Mouse (Mus musculus): ENCODE data around the gene Ptk6. TPM values are rescaled to one million over a fixed set of nuclear protein-coding genes. Genes with fewer than 3 reads are reported as not detected.
"Not testable (repeated sequence)": the region's sequence is repeated elsewhere in the genome, so short reads cannot be mapped to it uniquely, and the experiment has no call there.

Gene Ptk6
- total RNA-seq, 4 experiments from 2014 or later = not detected

DNA sequence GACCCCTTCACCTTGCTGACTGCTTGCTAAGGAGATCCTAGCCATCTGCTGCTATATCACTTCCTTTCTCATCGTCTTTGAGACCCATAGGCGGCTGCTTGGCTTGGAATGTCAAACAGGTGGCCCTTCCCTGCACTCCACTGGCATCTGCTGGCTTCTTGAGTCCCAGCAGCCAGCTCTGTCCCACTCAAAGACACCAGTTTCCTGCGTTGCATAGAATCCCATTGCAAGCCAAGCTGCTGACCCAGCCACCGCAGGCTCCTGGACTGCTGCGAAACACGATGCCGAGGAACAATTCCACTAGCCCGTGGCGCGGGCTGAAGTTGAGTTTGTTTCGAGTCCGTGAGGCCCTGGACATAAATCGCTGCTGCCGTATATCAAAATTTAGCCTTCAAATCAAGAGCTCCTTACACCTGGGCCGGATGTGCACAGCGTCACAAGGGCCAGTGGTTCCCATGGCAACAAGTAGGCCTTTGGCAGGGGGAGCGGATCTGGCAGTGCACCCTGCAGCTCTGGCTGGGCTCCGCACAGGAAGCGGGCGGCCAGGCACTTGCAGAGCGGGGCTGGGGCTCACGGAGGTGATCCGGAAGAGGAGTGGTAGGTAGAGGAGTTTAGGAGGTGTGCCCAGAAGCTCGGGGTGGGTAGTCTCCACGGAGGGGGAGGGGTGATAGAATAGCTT, 17.1 kb upstream of the Ptk6 start, which contains the start of gene Fndc11:
Fndc11 (plus strand) TSS at position 476 of the 679 bp plus-strand sequence.
- DNase-seq (ENCODE audit: low spot score in 2 of 2) = peak; percentile 39 to 44

DNA sequence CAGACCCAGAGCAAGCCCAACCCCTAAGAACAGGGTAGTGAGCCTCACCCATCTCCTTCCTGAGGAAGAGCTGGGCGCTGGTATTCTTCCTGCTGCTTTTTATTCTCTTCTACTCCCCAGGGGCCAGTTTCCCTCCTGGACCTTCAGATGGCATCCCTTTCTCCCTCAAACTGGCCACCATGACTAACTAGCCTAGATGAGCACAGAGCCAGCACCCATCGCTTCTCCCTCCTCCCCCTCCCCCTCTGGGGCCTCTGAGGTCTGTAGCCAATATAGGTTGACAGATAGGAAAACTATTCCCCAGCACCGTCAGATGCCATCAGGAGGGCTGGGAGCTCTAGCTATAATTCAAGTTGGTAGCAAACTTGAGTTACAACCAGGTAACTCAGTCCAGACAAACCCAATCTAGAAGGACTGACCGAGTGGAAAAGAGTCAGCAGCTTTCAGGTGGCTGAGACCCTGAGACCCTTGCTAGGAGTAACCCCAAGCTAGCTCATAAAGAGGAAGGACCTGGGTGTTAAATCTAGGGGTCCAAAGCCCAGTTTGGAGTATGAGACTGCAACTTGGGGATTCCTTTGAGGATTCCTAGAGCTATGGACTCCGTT, 16.4 kb upstream of the Ptk6 start:
- DNase-seq (ENCODE audit: low spot score in 2 of 2) = no peak

DNA sequence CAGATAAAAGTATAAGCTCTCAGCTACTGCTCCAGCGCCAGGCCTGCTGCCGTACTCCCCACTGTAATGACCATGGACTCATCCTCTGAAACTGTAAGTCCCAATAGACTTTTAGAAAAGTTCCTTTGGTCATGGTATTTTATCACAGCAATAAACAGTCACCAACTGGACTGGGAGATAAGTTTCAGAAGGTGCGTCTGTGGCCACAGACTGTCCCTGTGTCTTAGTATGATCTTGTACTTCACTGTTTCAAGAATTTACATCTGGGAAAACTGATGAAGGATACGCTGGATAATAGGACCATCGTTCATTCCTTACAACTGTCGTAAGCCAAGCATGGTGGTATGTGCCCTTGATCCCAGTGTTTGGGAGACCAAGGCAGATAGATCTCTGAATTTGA, 13.4 kb upstream of the Ptk6 start:
- no peak for DNase-seq (ENCODE audit: low spot score in 2 of 2)

DNA sequence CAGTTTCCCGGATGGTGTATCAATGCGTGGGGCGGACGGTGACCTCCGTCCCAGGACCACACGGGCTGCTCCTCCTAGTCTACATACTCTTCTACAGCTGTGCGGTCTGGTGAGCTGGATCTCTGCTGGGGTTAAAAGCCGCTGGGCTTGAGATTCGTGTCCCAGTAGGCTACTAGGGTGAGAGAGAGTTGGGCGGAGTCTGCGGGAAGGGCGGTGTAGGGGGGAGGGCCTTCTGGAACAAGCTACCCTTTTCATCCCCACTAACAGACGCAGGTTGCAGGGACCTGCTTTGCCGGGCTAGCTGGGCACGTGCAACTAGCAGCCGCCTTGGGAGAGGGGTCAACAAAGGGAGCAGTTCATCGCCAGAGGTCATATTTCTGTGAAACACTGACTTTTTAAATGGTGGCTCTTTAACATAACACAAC, 10.4 kb upstream of the Ptk6 start, which contains the start of gene Srms:
Srms (minus strand) TSS at position 165 of the 425 bp plus-strand sequence.
- no peak for DNase-seq (ENCODE audit: low spot score in 2 of 2)

DNA sequence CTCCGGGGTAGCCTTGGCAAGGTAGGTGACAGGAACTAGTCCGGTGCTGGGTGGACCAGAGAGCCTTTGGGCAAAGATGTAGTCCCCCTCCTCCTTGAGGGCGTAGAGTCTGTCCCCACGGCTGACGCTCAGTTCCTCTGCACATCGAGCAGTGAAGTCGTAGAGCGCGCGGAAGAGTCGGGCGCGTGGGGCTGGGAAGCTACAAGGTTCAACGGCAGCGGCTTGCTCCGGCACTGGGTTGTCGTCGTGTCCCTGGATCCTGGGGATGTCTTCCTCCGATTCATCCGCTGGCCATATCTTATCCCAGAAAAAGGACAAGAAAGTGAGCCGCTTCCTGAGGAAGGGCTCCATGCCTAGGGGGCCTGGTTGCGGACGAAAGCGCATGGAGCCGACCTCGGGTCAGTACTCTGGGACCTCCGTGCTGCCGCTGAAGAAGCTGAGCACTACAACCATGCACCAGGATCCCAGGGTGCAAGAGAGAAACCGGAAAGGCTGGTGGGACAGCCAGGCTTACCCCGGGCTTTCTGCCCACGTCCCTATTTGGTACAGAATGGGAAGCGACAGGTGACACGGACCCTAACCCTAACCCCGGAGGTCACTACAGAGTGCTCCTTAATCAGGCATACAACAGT, 9.9 kb upstream of the Ptk6 start:
- no peak for DNase-seq (ENCODE audit: low spot score in 2 of 2)

DNA sequence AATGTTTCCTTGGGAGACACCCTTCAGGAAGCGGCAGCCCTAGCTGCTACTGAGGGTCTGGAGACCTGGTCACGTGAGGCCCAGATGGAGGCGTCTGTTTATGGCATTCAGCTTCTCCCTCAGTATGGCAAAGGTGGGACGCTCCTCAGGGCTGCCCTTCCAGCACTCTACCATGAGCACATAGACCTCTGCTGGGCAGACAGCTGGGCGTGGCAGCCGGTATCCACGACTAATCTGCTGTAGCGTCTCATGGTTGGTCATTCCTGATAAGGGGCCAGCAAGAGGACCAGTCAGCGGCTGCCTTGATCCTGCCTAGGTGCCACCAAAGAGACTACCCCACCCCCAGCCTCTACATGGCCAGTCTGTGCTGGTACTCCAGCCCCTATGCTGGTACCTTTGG, 3.5 kb upstream of the Ptk6 start:
- no peak for DNase-seq (ENCODE audit: low spot score in 2 of 2)

DNA sequence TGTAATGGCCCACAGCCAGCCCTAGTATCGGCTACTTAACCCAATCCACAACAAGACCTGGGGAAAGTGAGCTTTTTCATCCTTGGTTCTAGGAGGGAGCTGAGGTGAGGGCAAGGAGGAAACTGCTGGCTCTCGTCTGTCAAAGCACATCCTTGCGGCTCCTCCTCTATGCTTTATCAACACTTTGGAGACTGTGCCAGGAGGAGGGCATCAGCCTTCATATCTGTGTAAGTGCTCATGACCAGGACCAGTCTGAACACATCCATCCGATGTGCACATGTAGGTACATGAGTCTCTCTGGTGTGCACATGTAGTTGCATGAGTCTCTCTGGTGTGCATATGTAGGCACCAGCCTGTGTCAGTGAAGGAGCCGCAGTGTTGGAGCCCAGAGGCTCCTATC, 3.1 kb upstream of the Ptk6 start:
- DNase-seq (ENCODE audit: low spot score in 2 of 2) = no peak

DNA sequence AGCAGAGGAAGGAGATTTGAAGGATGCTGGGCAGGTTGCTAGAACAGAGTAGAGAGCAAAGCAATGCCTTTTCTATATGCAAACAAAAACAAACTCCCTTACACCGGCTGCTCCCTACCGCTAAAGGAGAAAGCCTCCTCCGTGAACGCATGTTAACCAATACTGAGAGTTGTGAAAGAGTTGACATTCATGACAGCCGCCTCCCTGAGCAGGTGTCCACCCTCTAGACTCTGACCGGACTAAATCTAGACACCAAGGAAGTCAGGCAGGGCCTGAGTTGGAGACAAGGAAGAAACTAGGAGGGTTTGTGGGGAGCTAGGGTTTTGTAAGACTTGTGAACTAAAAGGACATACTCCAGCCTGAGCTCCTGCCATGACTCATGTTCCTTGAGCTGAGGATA, 297 bp upstream of the Ptk6 start:
- no peak for DNase-seq (ENCODE audit: low spot score in 2 of 2)

DNA sequence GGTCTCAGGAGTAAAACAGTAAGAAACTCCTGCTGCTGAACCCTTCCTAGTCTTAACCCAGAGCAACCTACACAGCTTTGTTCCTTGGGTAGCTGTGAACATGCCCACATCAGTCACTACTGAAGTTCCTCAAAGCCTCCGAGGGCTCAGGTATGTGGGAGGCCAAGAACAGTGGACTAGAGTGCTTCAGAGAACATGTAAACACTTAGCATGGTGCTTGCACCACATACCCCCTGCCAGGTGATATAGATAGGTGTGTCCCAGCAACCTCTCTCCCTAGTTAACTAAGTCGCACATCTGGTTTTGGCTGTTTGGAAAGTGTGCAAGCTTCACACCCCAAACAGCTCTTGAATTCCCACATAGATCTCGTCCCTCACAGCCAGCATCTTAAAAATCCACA, 983 bp downstream of the Ptk6 start:
- DNase-seq (ENCODE audit: low spot score in 2 of 2) = no peak

DNA sequence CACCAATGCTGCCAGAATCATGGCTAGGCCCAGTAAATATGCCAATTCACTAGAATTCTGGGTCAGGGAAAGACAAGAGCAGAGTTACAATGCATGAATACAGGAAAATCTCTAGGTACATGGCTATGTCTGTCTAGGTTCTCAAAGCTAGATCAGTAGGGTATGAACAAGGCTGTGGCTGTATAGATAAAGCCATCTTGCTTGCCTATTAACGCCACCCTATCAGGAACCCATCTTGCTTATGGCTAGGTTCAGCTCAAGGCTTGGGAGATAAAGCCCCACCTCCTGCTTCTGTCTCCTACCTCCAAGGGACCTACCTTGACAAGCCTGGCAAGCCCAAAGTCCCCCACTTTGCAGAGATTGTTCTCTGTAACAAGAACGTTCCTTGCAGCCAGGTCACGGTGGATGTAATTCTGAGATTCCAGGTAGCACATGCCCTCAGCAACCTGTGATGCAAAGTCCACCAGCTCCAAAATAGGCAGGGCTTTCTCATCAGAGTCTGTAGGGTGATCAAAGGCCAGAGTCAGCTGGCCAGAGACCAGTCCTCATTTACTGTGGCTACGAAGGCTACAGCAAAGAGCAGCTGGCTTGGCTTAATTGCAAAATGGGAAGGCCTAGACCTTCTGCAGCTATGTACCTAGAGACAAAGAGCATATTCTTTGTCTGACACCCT, 5.8 kb downstream of the Ptk6 start:
- no peak for DNase-seq (ENCODE audit: low spot score in 2 of 2)

DNA sequence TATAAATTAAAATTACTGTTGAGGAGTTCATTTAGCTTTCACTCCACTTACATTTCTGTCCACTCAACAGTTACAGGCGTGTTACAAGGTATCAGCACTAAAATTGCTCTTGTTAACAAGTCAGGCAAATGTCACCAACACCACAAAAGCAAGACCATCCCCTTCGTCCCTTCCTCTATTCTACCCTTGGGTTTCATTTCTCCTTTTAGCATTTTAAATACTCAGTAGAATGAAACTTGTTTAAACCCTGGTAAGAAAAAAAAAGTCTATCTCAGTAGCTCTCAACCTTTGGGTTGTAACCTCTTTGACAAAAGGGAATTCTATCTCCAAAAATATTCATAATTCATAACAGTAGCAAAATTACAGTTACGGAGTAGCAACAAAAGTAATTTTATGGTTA, 9.5 kb downstream of the Ptk6 start:
- no peak for DNase-seq (ENCODE audit: low spot score in 2 of 2)

DNA sequence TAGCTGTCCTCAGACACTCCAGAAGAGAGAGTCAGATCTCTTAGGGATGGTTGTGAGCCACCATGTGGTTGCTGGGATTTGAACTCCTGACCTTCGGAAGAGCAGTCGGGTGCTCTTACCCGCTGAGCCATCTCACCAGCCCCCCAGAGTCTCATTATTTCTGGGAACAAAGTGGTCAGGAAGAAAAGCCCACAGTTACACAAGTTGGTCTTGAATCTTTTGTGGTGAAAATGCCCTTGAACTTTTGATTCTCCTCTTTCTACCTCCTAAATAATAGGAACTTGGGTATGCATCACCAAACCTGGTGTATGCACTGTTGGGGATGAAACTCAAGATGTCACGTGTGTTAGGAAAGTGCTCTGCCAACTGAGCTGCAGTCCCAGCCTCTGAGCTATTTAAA, 10.7 kb downstream of the Ptk6 start:
- DNase-seq (ENCODE audit: low spot score in 2 of 2) = no peak

DNA sequence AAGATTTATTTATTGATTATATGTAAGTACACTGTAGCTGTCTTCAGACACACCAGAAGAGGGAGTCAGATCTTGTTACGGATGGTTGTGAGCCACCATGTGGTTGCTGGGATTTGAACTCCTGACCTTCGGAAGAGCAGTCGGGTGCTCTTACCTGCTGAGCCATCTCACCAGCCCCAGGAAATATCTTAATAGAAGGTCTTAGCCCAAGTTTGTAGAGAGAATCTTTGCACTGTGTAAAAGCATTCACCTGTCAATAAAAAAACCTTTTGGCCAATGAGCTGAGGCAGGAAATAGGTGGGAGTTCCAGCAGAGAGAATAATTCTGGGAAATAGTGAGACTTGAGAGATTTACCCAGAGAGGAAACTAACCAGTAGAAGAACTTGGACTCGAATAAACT, 11.2 kb downstream of the Ptk6 start:
- DNase-seq (ENCODE audit: low spot score in 2 of 2) = not testable (repeated sequence)

DNA sequence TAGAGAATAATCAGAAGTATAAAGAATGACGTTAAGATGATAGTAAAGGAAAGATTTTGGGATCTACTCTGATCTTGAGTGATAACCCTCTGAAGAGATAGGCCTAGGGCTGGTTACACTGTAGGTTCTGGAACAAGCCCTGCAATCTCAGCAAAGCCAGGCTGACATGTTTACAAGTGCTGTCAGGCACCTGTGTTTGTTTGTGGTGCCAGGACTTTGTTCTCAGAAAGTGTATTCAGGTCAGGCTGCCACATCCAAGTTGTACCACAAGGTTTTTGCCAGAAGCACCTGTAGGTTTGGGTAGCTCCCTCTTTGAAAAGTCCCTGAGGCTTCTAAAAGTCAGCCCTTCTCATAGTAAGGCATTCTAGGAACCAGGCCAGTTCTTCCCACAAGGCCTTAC, 13.3 kb downstream of the Ptk6 start:
- no peak for DNase-seq (ENCODE audit: low spot score in 2 of 2)

DNA sequence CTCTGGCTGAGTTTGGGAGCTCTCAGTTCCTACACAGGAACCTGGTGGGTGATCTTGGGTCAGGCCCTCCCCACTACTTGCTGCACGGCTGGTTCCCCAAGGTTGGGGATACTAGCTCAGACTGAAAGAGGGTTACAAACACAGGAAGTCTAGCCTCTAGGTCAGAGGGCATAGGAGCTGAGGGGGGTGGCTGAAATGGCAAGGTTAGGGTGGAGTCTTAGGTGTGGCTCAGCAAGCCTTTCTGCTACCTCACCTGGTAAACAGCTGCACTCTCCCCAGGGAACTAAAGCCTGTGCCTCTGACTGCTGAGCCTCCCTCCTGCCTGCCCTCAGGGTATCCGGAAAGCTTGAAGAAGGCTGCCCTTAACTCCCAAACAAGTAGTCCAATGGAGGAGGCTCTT, 13.9 kb downstream of the Ptk6 start:
- DNase-seq (ENCODE audit: low spot score in 2 of 2) = no peak

DNA sequence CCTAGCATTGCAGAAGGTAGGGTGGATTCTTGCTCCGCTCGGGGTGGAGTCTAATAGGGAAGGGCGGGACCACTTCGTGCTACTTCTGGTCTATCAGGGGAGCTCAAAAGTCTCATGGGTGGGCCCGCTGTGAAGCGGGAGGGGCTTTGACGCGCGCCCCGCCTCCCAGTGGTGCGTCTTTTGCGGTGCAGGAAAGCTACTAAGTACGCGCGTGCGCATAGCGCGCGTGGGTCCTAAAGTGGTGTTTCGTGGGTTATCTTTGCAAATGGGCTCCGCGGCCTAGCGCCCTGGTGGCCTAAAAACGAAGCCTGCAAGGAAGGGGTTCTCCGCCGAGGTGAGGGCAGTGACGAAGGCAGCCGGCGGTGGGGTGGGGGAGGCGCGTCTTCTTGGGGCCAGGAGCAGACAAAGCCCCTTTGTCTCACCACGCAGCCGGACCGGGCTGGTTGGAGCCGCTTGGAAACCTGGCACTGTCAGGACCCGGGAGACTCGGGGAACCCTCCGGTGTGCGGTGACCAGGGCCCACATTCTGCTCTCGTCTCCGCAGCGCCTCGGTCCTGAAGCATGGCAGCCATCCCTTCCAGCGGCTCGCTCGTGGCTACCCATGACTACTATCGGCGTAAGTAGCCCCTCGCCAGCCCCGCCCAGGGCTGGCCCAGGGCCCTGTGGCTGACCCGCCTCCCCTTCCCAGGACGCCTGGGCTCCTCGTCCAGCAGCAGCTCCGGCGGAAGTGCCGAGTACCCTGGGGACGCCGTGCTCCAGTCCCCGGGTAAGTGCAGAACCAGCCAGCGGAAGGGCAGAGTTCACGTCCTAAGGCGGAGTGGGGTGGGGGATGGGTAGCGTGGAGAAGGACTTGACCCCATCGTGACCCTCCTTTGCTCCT, 15.2 kb downstream of the Ptk6 start, which contains the start of gene Ppdpf:
Ppdpf (plus strand) TSS at position 127 of the 880 bp plus-strand sequence.
- peak; percentile 91 to 94 for DNase-seq (ENCODE audit: low spot score in 2 of 2)

DNA sequence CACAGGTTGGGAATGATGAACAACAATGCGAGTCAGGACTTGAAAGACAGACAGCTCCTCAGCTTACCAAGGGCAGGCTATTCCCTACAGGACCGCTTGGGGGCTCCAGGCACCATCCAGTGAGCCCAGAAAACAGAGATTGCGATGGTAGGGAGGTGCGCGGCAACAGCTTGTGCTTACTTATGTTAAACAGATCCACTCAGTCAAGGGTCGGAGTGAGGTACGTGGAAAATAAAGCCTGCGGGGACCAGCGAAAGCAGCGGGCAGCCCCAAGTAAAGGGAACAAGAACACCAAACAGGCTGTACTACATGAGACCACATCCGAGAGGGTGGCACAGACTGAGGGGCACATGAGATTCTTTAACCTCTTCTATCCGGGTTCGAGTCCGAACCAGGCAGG, 16.0 kb downstream of the Ptk6 start:
- DNase-seq (ENCODE audit: low spot score in 2 of 2) = peak; percentile 79 to 92

DNA sequence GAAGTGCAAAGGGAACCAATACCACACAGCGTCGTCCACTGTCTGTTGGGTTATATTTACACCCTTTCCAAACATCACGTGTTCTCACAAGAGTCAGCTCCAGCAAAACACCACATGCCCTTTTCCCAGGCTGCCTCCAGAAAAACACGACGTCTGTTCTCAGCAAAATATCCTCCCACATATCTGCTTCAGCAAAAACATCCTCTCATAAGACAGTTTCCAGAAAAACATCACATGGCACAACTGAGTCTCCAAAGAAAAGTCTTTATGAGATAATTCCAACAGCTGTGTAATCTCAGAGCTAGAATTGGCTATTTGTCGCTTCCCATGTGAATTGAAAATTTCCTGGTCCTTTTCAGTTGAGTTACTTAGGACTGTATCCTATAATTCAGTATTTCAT, 21.7 kb downstream of the Ptk6 start:
- DNase-seq (ENCODE audit: low spot score in 2 of 2) = peak in 1 of 2 experiments; percentile 20

DNA sequence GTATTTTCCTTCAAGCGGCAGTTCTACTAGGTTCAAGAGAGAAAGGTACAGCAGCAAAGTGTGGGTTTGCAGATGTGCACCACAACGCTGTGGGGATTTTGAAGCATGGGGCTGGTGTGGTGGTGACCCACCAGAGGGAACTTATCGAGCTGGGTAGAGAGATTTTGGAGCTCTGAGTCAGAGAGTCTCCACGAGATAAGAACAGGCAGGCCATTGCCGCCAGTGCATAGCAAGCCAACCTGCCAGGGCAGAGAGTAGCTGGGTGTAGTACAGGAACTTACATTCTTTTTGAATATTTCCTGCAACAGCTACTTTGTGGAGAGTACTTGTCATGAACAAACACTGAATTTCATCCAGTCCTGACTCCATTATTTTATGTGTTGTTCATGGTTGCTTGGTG, 24.1 kb downstream of the Ptk6 start:
- no peak for DNase-seq (ENCODE audit: low spot score in 2 of 2)

DNA sequence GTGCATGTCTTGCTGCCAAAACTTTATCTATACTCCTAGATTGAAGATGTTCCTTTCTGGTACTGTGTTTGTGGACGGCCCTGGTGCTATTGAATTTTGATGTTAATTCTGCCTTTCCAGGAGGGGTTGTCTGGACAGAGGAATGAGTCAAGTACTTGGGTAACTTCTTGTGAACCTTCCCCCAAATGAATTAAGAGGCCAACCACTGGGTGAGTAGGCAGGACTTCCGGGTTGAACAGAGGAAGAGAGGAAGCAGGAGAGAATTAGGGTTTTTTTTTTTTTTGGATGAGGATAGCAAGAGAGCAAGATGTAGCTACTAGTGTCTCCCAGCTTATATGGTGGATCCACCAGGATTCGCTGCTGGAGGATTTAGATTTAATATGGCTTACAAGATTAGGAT, 24.6 kb downstream of the Ptk6 start:
- no peak for DNase-seq (ENCODE audit: low spot score in 2 of 2)

DNA sequence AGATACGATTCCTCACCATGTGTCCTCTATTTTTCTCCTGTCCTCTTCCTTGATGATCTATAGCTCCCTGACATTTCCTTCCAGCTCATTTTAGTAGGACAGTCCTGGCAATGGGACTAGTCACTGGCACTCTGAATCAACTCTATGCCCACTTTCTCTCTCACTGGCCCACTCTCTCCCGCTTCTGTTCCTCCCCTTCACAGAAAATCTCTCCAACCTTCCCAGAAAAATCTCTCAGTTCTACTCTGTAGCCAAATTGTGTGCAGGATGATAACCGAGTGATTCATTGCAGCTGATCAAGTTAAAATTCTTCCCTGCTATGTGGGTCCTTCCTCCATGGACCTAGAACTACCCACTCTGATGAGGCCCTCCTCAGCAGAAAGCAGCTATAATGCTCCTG, 27.9 kb downstream of the Ptk6 start:
- DNase-seq (ENCODE audit: low spot score in 2 of 2) = no peak
